Mouse (Mus musculus) bone marrow, adult 2 months (tissue): Measurements from ENCODE around the gene Chfr.

ENCODE experiments used
- CTCF ChIP-seq: fragments of 200-500 bp; IDR thresholded peaks from 2 replicates; pipeline ENCODE4 v1.5.1; 2011; ENCODE audit warnings: low read length, control low read depth; ENCODE audit not compliant: control insufficient read depth, insufficient read depth
- POLR2A ChIP-seq: fragments of 200-500 bp; IDR thresholded peaks from 2 replicates; pipeline ENCODE4 v1.6.1; 2011; ENCODE audit warnings: low read depth, mild to moderate bottlenecking, control low read depth, low read length, borderline replicate concordance; ENCODE audit not compliant: control insufficient read depth

DNA sequence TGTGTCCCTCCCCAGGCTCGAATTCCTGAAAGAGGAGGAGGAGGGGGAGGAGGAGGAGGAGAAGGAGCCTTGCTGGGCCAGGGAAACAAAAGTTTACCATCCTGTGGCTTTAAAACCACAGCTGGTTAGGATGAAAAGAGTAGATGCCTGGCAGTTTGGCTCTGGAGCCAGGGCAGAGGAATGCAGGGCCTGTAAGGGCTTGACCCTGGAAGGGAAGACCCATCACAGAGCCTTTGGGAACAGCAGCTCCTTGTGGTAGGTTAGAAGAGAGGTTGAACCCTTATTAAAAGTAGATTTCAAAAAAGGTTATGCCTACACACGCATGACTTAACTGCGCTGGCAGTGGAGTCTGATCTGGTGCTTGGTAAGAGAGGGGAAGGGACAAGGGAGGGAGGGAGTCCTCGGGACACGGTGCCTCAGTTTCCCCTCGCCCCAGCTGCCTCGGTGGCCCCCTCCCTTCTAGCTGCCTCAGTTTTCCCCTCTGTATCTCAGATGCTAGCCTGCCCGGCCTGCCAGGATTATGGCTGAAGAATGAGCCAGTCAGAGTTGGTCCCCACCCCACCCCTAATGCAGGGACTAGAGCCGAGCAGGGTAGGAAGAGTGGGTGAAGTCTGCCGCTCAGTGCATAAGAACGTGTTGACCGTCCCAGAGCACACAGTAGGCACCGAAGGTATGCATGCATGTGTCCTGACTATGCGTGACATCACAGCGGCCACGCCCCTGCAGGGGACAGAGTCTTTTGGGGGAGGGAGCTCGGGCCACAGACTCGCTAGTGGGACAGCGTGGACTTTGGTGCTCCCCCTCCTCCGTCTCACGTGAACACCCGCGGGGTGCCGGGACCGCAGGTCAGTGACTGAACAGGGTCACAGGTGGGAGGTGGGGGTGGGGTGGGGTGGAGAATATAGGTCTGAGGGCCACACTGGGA lies 35.7 kb upstream of the Chfr start, which contains the start of gene Plcxd1:
- TF ChIP-seq CTCF (no peak), POLR2A (no peak)
